Mouse (Mus musculus) E14TG2a.4 (cell line): ENCODE data around the gene 2010111I01Rik.

ENCODE experiments used
- CTCF ChIP-seq: conservative IDR thresholded peaks from 2 replicates; pipeline ENCODE4 v1.5.1; 2014; ENCODE audit warnings: low read length
- NANOG ChIP-seq: IDR thresholded peaks from 2 replicates; pipeline ENCODE4 v1.6.1; 2014; ENCODE audit warnings: borderline replicate concordance, low read length, mixed read lengths

DNA sequence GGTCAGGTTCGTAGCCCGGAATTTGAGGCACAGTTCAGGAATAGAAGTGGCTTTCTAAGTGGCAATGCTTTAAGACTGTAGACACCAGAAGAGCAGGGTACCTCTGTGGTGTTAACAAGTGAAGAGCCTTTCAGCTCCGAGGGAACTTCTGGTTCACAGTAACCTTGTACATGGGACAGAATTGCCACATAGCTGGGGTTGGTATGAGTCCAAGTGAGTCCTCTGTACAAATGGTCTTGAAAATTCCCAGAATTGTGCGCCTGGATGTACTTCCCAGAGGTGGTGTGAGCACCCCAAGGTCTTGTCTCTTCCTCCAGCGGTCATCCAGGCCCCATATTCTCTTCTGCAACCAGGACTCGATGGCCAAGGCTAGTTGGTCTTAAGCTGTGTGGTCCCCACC is 326.3 kb downstream of the 2010111I01Rik start:
- TF ChIP-seq CTCF (no peak), NANOG (no peak)
